Mouse (Mus musculus): Measurements from ENCODE around the gene Pid1.

DNA sequence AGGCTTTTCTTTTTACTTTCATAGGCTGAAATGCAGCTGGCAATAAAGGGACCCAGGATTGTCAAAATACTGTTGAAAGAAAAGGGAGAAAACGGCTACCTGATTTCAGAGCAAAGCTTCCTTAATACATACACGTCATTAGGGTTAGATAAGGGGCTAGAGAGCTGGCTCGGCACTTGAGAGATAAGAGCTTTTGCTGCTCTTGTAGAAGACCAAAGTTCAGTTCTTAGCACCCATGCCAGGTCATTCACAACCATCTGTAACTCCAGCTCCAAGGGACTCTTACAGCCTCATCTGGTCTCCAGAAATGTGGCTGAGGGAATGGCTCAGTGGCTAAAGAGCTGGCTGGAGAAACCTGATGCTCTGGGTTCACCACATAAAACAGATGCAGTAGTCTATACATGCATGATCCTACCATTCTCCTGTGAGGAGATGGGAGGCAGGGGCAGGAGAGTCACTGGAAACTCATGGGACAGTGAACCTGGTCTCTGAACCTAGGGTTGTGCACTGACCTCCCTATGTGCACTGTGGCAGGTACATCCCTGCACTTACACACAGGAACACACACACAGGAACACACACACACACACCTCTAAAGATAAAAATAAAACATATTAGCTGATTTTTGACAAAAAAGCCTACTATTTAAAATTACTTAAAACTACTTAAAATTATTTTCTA is 16.0 kb downstream of the Pid1 start:
- TF ChIP-seq CTCF (IDR thresholded peaks at IDR 0.05), result no peak
- no peak for TF ChIP-seq EP300 (IDR thresholded peaks at IDR 0.05)

All from lung, postnatal 0 days (tissue).